Comparison of ENCODE assay signal across 10 mouse cellular contexts in the genomic region with DNA sequence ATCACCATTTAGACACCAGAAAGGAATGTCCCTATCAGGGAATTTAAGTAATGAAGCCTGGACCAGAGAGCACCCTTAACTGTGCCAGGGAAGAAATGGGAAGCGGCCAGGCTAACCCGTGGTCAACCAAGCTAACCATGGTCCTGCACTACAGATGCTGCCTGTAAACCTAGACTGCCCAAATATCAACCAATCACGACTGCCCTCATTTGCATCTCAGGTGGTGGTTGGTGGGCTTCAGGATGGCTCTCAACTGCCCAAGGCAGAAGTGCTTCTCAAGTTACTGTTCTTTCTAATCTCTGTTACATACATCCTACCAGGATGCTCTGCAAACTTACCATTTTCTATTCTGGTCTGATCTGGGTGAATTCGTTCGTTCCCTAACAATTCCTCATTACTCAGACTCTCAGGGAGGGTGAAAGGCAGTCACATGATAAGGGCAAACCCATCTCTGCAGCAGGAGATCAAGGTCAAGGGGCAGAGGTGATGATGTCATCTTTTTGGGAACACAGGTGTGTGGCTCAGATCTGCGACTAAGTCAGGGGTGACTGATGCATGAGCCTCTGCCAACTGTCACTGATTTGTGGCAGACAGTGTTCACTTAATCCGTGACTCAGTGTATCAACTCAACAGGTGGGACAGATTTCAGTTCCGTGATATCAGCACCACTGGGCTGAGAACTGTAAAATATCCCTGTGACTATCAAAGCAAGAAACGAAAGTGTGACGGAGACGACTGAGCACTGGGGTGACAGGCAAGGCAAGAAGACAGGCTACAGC. TPM values are rescaled to one million over a fixed set of nuclear protein-coding genes. Genes with fewer than 3 reads are reported as not detected.
DNase-seq lines count a peak whose midpoint lies in the region; ATAC-seq and TF ChIP-seq lines count a peak whose summit lies in the region.
"Had no signal": no experiment of that assay in that cellular context is flagged by ENCODE, and none has a peak within 500 bp of the region (broad histone marks: within the 10 kb centered on the region; RNA-seq: fewer than 3 reads in every experiment).

No protein-coding gene starts in this region.

- no peak for TF ChIP-seq EP300 in heart, postnatal 0 days (IDR thresholded peaks at IDR 0.05; ENCODE audit: low read depth)

- TF ChIP-seq POLR2A in brain, embryonic 14.5 days (IDR thresholded peaks at IDR 0.05; ENCODE audit: borderline replicate concordance, extremely low read depth, insufficient read depth, insufficient read length, poor library complexity, severe bottlenecking), result no peak

- H3K27me3 ChIP-seq in heart, postnatal 0 days (ENCODE audit: control insufficient read depth, insufficient read depth, low read length), result no peaks in the 10 kb centered on the region
- H3K27me3 ChIP-seq in limb, embryonic 11.5 days (ENCODE audit: control insufficient read depth, insufficient read depth, low read length), result no peaks in the 10 kb centered on the region

- peak; percentile 16 for DNase-seq in heart, postnatal 0 days (ENCODE audit: low spot score)
- DNase-seq in heart, adult 9 months (ENCODE audit: low spot score in 2 of 2), result no peak
- DNase-seq in A20 (ENCODE audit: low read depth, low spot score), result peak; percentile 76
- peak; percentile 37 for DNase-seq in brain, embryonic 14.5 days (ENCODE audit: low read depth)
- peak; percentile 75 for DNase-seq in limb, embryonic 11.5 days (ENCODE audit: low spot score)
- no peak for DNase-seq in thymus, postnatal 25 days
- no peak for DNase-seq in right cerebral cortex, postnatal 14 days
- no peak for DNase-seq in thymus, postnatal 0 days (ENCODE audit: low spot score)
- DNase-seq: kidney, adult 11 months had no signal

- WGBS in heart, postnatal 0 days, result 34% methylated on average over 11 of the region's 11 CpGs
- 28% methylated on average over 11 of the region's 11 CpGs for WGBS in limb, embryonic 11.5 days

- H3K27ac ChIP-seq in heart, postnatal 0 days (ENCODE audit: low read depth), result no peak overlapping the region
- H3K27ac ChIP-seq in limb, embryonic 11.5 days (replicated peaks; ENCODE audit: low read depth, low read length), result no peak overlapping the region; the same call in 1 of the 2 replicates
- H3K27ac ChIP-seq: macrophage had no signal

- H3K4me2 ChIP-seq in heart, postnatal 0 days (ENCODE audit: low read depth, low read length), result no peak overlapping the region
- H3K4me2 ChIP-seq in limb, embryonic 11.5 days (ENCODE audit: low read depth, severe bottlenecking), result no peak overlapping the region

- H3K4me3 ChIP-seq in heart, postnatal 0 days (ENCODE audit: low read depth, low read length), result no peak overlapping the region
- no peak overlapping the region for H3K4me3 ChIP-seq in limb, embryonic 11.5 days (ENCODE audit: low read depth, low read length)

- H3K36me3 ChIP-seq in heart, postnatal 0 days (replicated peaks; ENCODE audit: control insufficient read depth, insufficient read depth, low read length), result no peaks in the 10 kb centered on the region
- H3K36me3 ChIP-seq in limb, embryonic 11.5 days (ENCODE audit: control insufficient read depth, insufficient read depth, low read length), result no peaks in the 10 kb centered on the region

- H3K4me1 ChIP-seq in heart, postnatal 0 days (ENCODE audit: control insufficient read depth, insufficient read depth), result peaks cover 19% of the 10 kb centered on the region
- peaks cover 22% of the 10 kb centered on the region for H3K4me1 ChIP-seq in limb, embryonic 11.5 days (ENCODE audit: control insufficient read depth, insufficient read depth, low read length)

- peak; percentile 74 for ATAC-seq in heart, postnatal 0 days (ENCODE audit: insufficient read depth, low read depth)
- peak; percentile 92 for ATAC-seq in limb, embryonic 11.5 days (ENCODE audit: insufficient number of reproducible peaks, low FRiP score, low TSS enrichment, low read depth)

- H3K9me3 ChIP-seq in heart, postnatal 0 days (replicated peaks; ENCODE audit: control insufficient read depth, low read length), result no peaks in the 10 kb centered on the region
- no peaks in the 10 kb centered on the region for H3K9me3 ChIP-seq in limb, embryonic 11.5 days (ENCODE audit: control insufficient read depth, low read length)

- H3K9ac ChIP-seq in heart, postnatal 0 days (replicated peaks; ENCODE audit: low read depth, low read length), result no peak overlapping the region
- H3K9ac ChIP-seq in limb, embryonic 11.5 days (ENCODE audit: low read length), result no peak overlapping the region

- no peak for TF ChIP-seq CTCF in heart, postnatal 0 days (IDR thresholded peaks at IDR 0.05; ENCODE audit: low read depth)
- no peak for TF ChIP-seq CTCF in brain, embryonic 14.5 days (IDR thresholded peaks at IDR 0.05; ENCODE audit: borderline replicate concordance, extremely low read depth, insufficient read depth, insufficient read length)

RNA-seq across cellular contexts. Expression of a gene that starts 12.9 kb away (rescaled TPM):
- total RNA-seq in heart, postnatal 0 days (2014; rRNA removed; ENCODE audit: low replicate concordance), result 3.3 TPM in 2 replicates
- 0.23 and 0.60 TPM in 2 replicates for polyA plus RNA-seq in heart, postnatal 0 days (2015; fragmentation: Nextera tagmentation; extraction: Ambion mirVana)
- 1.00 and 1.7 TPM in 2 replicates for polyA plus RNA-seq in brain, embryonic 14.5 days (2012; rRNA removed)
- polyA plus RNA-seq in limb, embryonic 11.5 days (2014; fragmentation: Nextera tagmentation; extraction: Ambion mirVana), result 6.0 and 6.8 TPM in 2 replicates
- 11.0 and 11.6 TPM in 2 replicates for polyA plus RNA-seq in thymus, postnatal 0 days (2015; fragmentation: Nextera tagmentation; extraction: Ambion mirVana)

Comparison
In these comparisons a context has a peak if more than half of its experiments do, and no peak if none do; other contexts are left out.
1. DNase-seq: peak in heart, postnatal 0 days (single experiment), A20 (single experiment), brain, embryonic 14.5 days (single experiment) and limb, embryonic 11.5 days (single experiment); none in heart, adult 9 months (0 of 2), thymus, postnatal 25 days (single experiment), right cerebral cortex, postnatal 14 days (single experiment) and thymus, postnatal 0 days (single experiment).